Mouse (Mus musculus) heart, embryonic 10.5 days (tissue): ENCODE results near the gene Cmtm3. TPM values are rescaled to one million over a fixed set of nuclear protein-coding genes. Genes with fewer than 3 reads are reported as not detected.
"Not testable (repeated sequence)": the region's sequence is repeated elsewhere in the genome, so short reads cannot be mapped to it uniquely, and the experiment has no call there.

Experiments
- DNase-seq: peaks from one replicate; pipeline ENCODE4 v3.0.0-alpha.2; 2017; ENCODE audit warnings: low spot score
- H3K27ac ChIP-seq: fragments of 300-500 bp; sonication (generic); 2 replicates; pipeline ENCODE4 v1.5.1; 2016; ENCODE audit warnings: mild to moderate bottlenecking
- H3K27me3 ChIP-seq: fragments of 300-500 bp; sonication (generic); 2 replicates; pipeline ENCODE4 v1.6.1; 2016; ENCODE audit warnings: mild to moderate bottlenecking; ENCODE audit not compliant: poor library complexity, insufficient read depth, severe bottlenecking
- H3K36me3 ChIP-seq: fragments of 300-500 bp; sonication (generic); 2 replicates; pipeline ENCODE4 v1.6.1; 2016; ENCODE audit warnings: mild to moderate bottlenecking, moderate library complexity
- H3K4me1 ChIP-seq: fragments of 300-500 bp; sonication (generic); 2 replicates; pipeline ENCODE4 v1.6.1; 2016; ENCODE audit warnings: mild to moderate bottlenecking
- H3K4me3 ChIP-seq: fragments of 300-500 bp; sonication (generic); 2 replicates; pipeline ENCODE4 v1.5.1; 2016; ENCODE audit warnings: mild to moderate bottlenecking, moderate library complexity
- H3K9me3 ChIP-seq: fragments of 300-500 bp; sonication (generic); 2 replicates; pipeline ENCODE4 v1.6.1; 2016; ENCODE audit warnings: mild to moderate bottlenecking, moderate library complexity
- WGBS: fragments of 180-500 bp; shearing (Covaris S2); methylation state at CpG from one replicate; pipeline ENCODE4 v1.1.7; 2016; 5-methylcytosine and 5-hydroxymethylcytosine counted together
- polyA plus RNA-seq: library from polyadenylated mRNA; unstranded; fragments of >200 nt; fragmentation: Nextera tagmentation; extraction: Ambion mirVana; gene quantifications from 2 replicates; pipeline ENCODE4 v1.2.1, GENCODE M21; 2016

Cmtm3 gene
- polyA plus RNA-seq = 86.9 and 103 TPM in 2 replicates

- peak; percentile 73 for DNase-seq
- Histone ChIP-seq H3K4me3 (peak within 1 kb of the TSS; percentile 74), H3K36me3 (no peaks in the 10 kb centered on the region), H3K27ac (peak within 1 kb of the TSS; percentile 95), H3K27me3 (no peaks in the 10 kb centered on the region), H3K4me1 (peaks cover 32% of the 10 kb centered on the region), H3K9me3 (no peaks in the 10 kb centered on the region)
- 18% methylated on average over 18 of the region's 18 CpGs for WGBS
These were observed at the start of gene Cmtm3 for GRCm38 (mm10) chr8:104339229-104339982. Cmtm3 (plus strand) TSS chr8:104339410.

GRCm38 (mm10) chr8:104293081-104293480 lies 46.1 kb upstream of the Cmtm3 start, which contains the start of gene Cmtm2a:
Cmtm2a (minus strand) TSS chr8:104293181.
- H3K36me3 ChIP-seq, H3K27ac ChIP-seq, H3K9me3 ChIP-seq, H3K4me1 ChIP-seq, DNase-seq, H3K4me3 ChIP-seq, H3K27me3 ChIP-seq: not testable (repeated sequence)
- 81% methylated on average over 12 of the region's 12 CpGs for WGBS

- Histone ChIP-seq H3K27me3 (no peaks in the 10 kb centered on the region), H3K9me3 (no peaks in the 10 kb centered on the region), H3K4me1 (no peaks in the 10 kb centered on the region), H3K27ac (no peak overlapping the region), H3K36me3 (no peaks in the 10 kb centered on the region), H3K4me3 (no peak overlapping the region)
- 79% methylated on average over 1 of the region's 1 CpGs for WGBS
- DNase-seq = no peak
These were observed 44.8 kb upstream of the Cmtm3 start for GRCm38 (mm10) chr8:104294396-104294795.

- WGBS = 24% methylated on average over 3 of the region's 3 CpGs
These were observed 37.6 kb upstream of the Cmtm3 start for GRCm38 (mm10) chr8:104301577-104301976.

GRCm38 (mm10) chr8:104302536-104302935 lies 36.7 kb upstream of the Cmtm3 start:
- H3K27me3 ChIP-seq, H3K36me3 ChIP-seq, H3K9me3 ChIP-seq, H3K27ac ChIP-seq, H3K4me3 ChIP-seq, H3K4me1 ChIP-seq: not testable (repeated sequence)
- WGBS = 84% methylated on average over 4 of the region's 4 CpGs
- peak; percentile 25 for DNase-seq

More at GRCm38 (mm10) chr8:104301577-104301976, 37.6 kb upstream of the Cmtm3 start:
- H3K36me3 ChIP-seq, H3K27me3 ChIP-seq, H3K4me1 ChIP-seq, DNase-seq, H3K4me3 ChIP-seq, H3K27ac ChIP-seq, H3K9me3 ChIP-seq: not testable (repeated sequence)

- H3K9me3 ChIP-seq = no peaks in the 10 kb centered on the region
- H3K27me3 ChIP-seq = no peaks in the 10 kb centered on the region; the same call in 1 of the 2 replicates
- H3K27ac ChIP-seq = no peak overlapping the region
- DNase-seq = no peak
- WGBS = 86% methylated on average over 11 of the region's 11 CpGs
- no peak overlapping the region for H3K4me3 ChIP-seq
- H3K36me3 ChIP-seq = no peaks in the 10 kb centered on the region
- H3K4me1 ChIP-seq = 0 out of 2 replicates have a peak, but pooled peaks cover 3% of the 10 kb centered on the region
These were observed 34.2 kb upstream of the Cmtm3 start for GRCm38 (mm10) chr8:104304962-104305361.

GRCm38 (mm10) chr8:104308341-104308740 lies 30.9 kb upstream of the Cmtm3 start:
- H3K27me3 ChIP-seq, H3K9me3 ChIP-seq, H3K27ac ChIP-seq, H3K4me1 ChIP-seq, H3K4me3 ChIP-seq, H3K36me3 ChIP-seq: not testable (repeated sequence)
- 48% methylated on average over 6 of the region's 6 CpGs for WGBS
- DNase-seq = peak; percentile 43

GRCm38 (mm10) chr8:104309441-104310155 lies 29.6 kb upstream of the Cmtm3 start, which contains the start of the genes Gm45711 and Cmtm1:
Gm45711 (minus strand) TSS chr8:104310081.
Cmtm1 (minus strand) TSS chr8:104310145.
- not testable (repeated sequence) for H3K36me3 ChIP-seq
- 83% methylated on average over 36 of the region's 36 CpGs for WGBS

GRCm38 (mm10) chr8:104312023-104312422 lies 27.2 kb upstream of the Cmtm3 start:
- not testable (repeated sequence) for H3K36me3 ChIP-seq, H3K27ac ChIP-seq, H3K4me3 ChIP-seq, H3K9me3 ChIP-seq, H3K4me1 ChIP-seq, H3K27me3 ChIP-seq
- DNase-seq = peak; percentile 14
- 75% methylated on average over 3 of the region's 3 CpGs for WGBS

More at GRCm38 (mm10) chr8:104309441-104310155, 29.6 kb upstream of the Cmtm3 start, which contains the start of the genes Gm45711 and Cmtm1:
- not testable (repeated sequence) for H3K27ac ChIP-seq, H3K27me3 ChIP-seq, H3K4me3 ChIP-seq, H3K9me3 ChIP-seq, H3K4me1 ChIP-seq
- DNase-seq = peak; percentile 35

- H3K27me3 ChIP-seq = no peaks in the 10 kb centered on the region; the same call in 1 of the 2 replicates
- H3K36me3 ChIP-seq = no peaks in the 10 kb centered on the region
- no peaks in the 10 kb centered on the region for H3K4me1 ChIP-seq
- H3K4me3 ChIP-seq = no peak overlapping the region
- DNase-seq = peak; percentile 64
- 60% methylated on average over 4 of the region's 4 CpGs for WGBS
- H3K27ac ChIP-seq = no peak overlapping the region
- no peaks in the 10 kb centered on the region for H3K9me3 ChIP-seq
These were observed 25.9 kb upstream of the Cmtm3 start for GRCm38 (mm10) chr8:104313311-104313710.

GRCm38 (mm10) chr8:104321267-104321666 lies 17.9 kb upstream of the Cmtm3 start, which contains the start of gene Gm11020:
Gm11020 (plus strand) TSS chr8:104321567.
- H3K27ac ChIP-seq, H3K4me3 ChIP-seq, DNase-seq, H3K36me3 ChIP-seq, H3K9me3 ChIP-seq, H3K4me1 ChIP-seq, H3K27me3 ChIP-seq: not testable (repeated sequence)
- 76% methylated on average over 9 of the region's 11 CpGs for WGBS

GRCm38 (mm10) chr8:104321930-104322329 lies 17.3 kb upstream of the Cmtm3 start, which contains the start of gene Cmtm2b:
Cmtm2b (plus strand) TSS chr8:104322230.
- not testable (repeated sequence) for H3K9me3 ChIP-seq, H3K4me1 ChIP-seq, H3K27ac ChIP-seq, H3K4me3 ChIP-seq, H3K27me3 ChIP-seq, H3K36me3 ChIP-seq
- peak; percentile 71 for DNase-seq
- 84% methylated on average over 12 of the region's 12 CpGs for WGBS
